Mouse (Mus musculus) frontal cortex, postnatal 36 days (tissue): Measurements from ENCODE around the gene Dpy30.

ENCODE experiments used
- DNase-seq, 2 experiments: peaks; one replicate each; pipeline ENCODE4 v3.0.0; 2022; ENCODE audit warnings: low spot score in 2 of 2

Dpy30 gene

GRCm38 (mm10) chr17:74262415-74262814, 61.3 kb downstream of the Dpy30 start:
- DNase-seq: no peak
